Mouse (Mus musculus) T-cell, adult 66 days (primary cell): ENCODE measurements around the gene Ddx55. TPM values are rescaled to one million over a fixed set of nuclear protein-coding genes. Genes with fewer than 3 reads are reported as not detected.

Experiments
- total RNA-seq, 2 experiments: library from RNA; stranded (reverse); gene quantifications; 3 replicates in 1 of 2; 4 replicates in 1 of 2; pipeline ENCODE4 v1.2.4; 2023

Ddx55 gene
- 10 to 100 TPM; 43.0 to 44.5 TPM for total RNA-seq

GRCm38 (mm10) chr5:124552558-124553307, at the start of gene Ddx55:
TSS of gene Ddx55 (plus strand) at chr5:124552864.

GRCm38 (mm10) chr5:124530655-124531582, 21.7 kb upstream of the Ddx55 start, which contains the start of gene Rilpl1:
TSS of gene Rilpl1 (minus strand) at chr5:124531391.

GRCm38 (mm10) chr5:124540383-124540786, 12.3 kb upstream of the Ddx55 start, which contains the start of gene Tmed2:
TSS of gene Tmed2 (plus strand) at chr5:124540695.

GRCm38 (mm10) chr5:124578633-124579317, 26.1 kb downstream of the Ddx55 start, which contains the start of the genes Eif2b1 and Gtf2h3:
TSS of gene Eif2b1 (minus strand) at chr5:124579131.
TSS of gene Gtf2h3 (plus strand) at chr5:124579140.

Other genes with a start within 250 kb of the Ddx55 start
- gene Mphosph9, start 224.9 kb upstream of the Ddx55 start, total RNA-seq = 10 to 100 TPM; 37.7 to 44.2 TPM
- gene 2810006K23Rik, start 224.8 kb upstream of the Ddx55 start, total RNA-seq = 1 to 10 TPM; 5.7 to 8.0 TPM
- 10 to 100 TPM; 76.8 to 78.6 TPM for gene Cdk2ap1, start 189.8 kb upstream of the Ddx55 start, total RNA-seq
- 100 to 1,000 TPM; 171 to 184 TPM for gene Sbno1, start 126.9 kb upstream of the Ddx55 start, total RNA-seq
- 10 to 100 TPM; 50.5 to 53.2 TPM for gene Kmt5a, start 112.9 kb upstream of the Ddx55 start, total RNA-seq
- 10 to 100 TPM; 23.9 to 29.5 TPM for gene Rilpl2, start 74.5 kb upstream of the Ddx55 start, total RNA-seq
- gene Snrnp35, start 69.7 kb upstream of the Ddx55 start, total RNA-seq = 10 to 100 TPM in 1 of 2 experiments, 1 to 10 TPM in 1; 8.4 to 11.6 TPM
- 1 to 10 TPM; 2.0 to 3.4 TPM for gene Rilpl1, start 21.5 kb upstream of the Ddx55 start, total RNA-seq
- gene Tmed2, start 12.2 kb upstream of the Ddx55 start, total RNA-seq = 100 to 1,000 TPM; 137 to 156 TPM
- 10 to 100 TPM; 32.0 to 34.5 TPM for gene Eif2b1, start 26.3 kb downstream of the Ddx55 start, total RNA-seq
- 10 to 100 TPM; 30.3 to 33.9 TPM for gene Gtf2h3, start 26.3 kb downstream of the Ddx55 start, total RNA-seq
- 10 to 100 TPM; 83.2 to 83.7 TPM for gene Atp6v0a2, start 75.7 kb downstream of the Ddx55 start, total RNA-seq
- under 1 TPM; 0.12 to 0.47 TPM for gene Dnah10, start 172.2 kb downstream of the Ddx55 start, total RNA-seq